Mouse (Mus musculus) bone marrow, adult 2 months (tissue): ENCODE measurements around the gene Slc35a5. TPM values are rescaled to one million over a fixed set of nuclear protein-coding genes. Genes with fewer than 3 reads are reported as not detected.

Experiments
- H3K27ac ChIP-seq: fragments of 200-500 bp; 2 replicates; pipeline ENCODE4 v1.5.1; 2012; ENCODE audit warnings: low read depth, mild to moderate bottlenecking, control low read depth, inconsistent platforms, low read length; ENCODE audit not compliant: control insufficient read depth, poor library complexity, insufficient read depth
- H3K4me1 ChIP-seq: fragments of 200-500 bp; 2 replicates; pipeline ENCODE4 v1.6.1; 2011; ENCODE audit warnings: low read length; ENCODE audit not compliant: control insufficient read depth, insufficient read depth
- H3K4me3 ChIP-seq: fragments of 200-500 bp; replicated peaks from 2 replicates; pipeline ENCODE3; 2011; ENCODE audit warnings: mild to moderate bottlenecking, low read depth, low read length, control low read depth; ENCODE audit not compliant: control insufficient read depth
- CTCF ChIP-seq: fragments of 200-500 bp; IDR thresholded peaks from 2 replicates; pipeline ENCODE4 v1.5.1; 2011; ENCODE audit warnings: low read length, control low read depth; ENCODE audit not compliant: control insufficient read depth, insufficient read depth
- POLR2A ChIP-seq: fragments of 200-500 bp; IDR thresholded peaks from 2 replicates; pipeline ENCODE4 v1.6.1; 2011; ENCODE audit warnings: low read depth, mild to moderate bottlenecking, control low read depth, low read length, borderline replicate concordance; ENCODE audit not compliant: control insufficient read depth
- WGBS: fragments of 180-500 bp; shearing (Covaris S2); methylation state at CpG from one replicate; pipeline ENCODE4 v1.1.7; 2018; 5-methylcytosine and 5-hydroxymethylcytosine counted together
- polyA plus RNA-seq: library from polyadenylated mRNA; stranded (reverse); fragments of >200 nt; gene quantifications from 2 replicates; pipeline ENCODE4 v1.2.4, GENCODE M21; 2011; ENCODE audit warnings: low replicate concordance; ENCODE audit not compliant: missing spikeins, insufficient read depth, insufficient read length

Slc35a5 gene
- 4.4 and 5.4 TPM in 2 replicates for polyA plus RNA-seq

GRCm38 (mm10) chr16:45158522-45159388 is at the start of gene Slc35a5, which contains the start of gene Atg3:
Gene Slc35a5, minus strand, starts transcription at chr16:45158706.
Gene Atg3, plus strand, starts transcription at chr16:45158785.
- Histone ChIP-seq H3K4me1 (no peaks in the 10 kb centered on the region; the same call in 1 of the 2 replicates), H3K4me3 (peak within 1 kb of the TSS; percentile 98), H3K27ac (peak within 1 kb of the TSS; percentile 96)
- TF ChIP-seq CTCF (no peak), POLR2A (peak; percentile 35; the same call in 1 of the 2 replicates)
- WGBS = under 1% methylated on average over 64 of the region's 64 CpGs

DNA sequence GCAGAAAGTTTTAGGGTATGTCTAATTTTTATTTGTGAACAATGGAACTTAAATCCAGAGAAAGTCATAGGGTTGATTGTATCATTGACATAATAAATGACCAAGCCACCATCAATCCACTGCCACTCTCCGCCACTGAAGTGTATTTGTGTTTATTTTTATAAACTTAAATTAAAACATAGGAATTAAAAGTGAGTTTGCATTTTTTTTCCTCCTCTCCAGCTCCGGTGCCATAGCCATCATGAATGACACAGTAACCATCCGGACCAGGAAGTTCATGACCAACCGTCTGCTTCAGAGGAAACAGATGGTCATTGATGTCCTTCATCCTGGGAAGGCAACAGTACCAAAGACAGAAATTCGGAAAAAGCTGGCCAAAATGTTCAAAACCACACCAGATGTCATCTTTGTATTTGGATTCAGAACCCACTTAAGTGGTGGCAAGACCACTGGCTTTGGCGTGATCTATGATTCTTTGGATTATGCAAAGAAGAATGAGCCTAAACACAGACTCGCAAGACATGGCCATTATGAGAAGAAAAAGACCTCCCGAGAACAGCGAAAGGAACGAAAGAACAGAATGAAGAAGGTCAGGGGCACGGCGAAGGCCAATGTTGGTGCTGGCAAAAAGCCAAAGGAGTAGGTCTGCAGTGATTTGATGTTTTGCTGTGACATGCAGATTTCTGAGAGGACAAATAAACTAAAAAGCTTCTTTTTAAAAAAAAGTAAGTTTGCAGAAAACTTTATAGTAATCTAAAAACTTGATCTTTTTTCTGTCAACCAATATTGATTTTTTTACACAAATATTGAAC is 46.6 kb upstream of the Slc35a5 start:
- WGBS = 23% methylated on average over 12 of the region's 12 CpGs
- Histone ChIP-seq H3K4me3 (no peak overlapping the region), H3K27ac (no peak overlapping the region), H3K4me1 (no peaks in the 10 kb centered on the region; the same call in 1 of the 2 replicates)
- no peak for TF ChIP-seq POLR2A
- TF ChIP-seq CTCF = no peak

- TF ChIP-seq CTCF = no peak
- TF ChIP-seq POLR2A = no peak
- Histone ChIP-seq H3K4me1 (no peaks in the 10 kb centered on the region; the same call in 1 of the 2 replicates), H3K27ac (no peak overlapping the region), H3K4me3 (no peak overlapping the region)
- 28% methylated on average over 4 of the region's 4 CpGs for WGBS
Observed at GRCm38 (mm10) chr16:45204438-45204837, 45.9 kb upstream of the Slc35a5 start.

- no peak overlapping the region for H3K4me3 ChIP-seq
- TF ChIP-seq POLR2A (no peak), CTCF (no peak)
- H3K4me1 ChIP-seq = no peaks in the 10 kb centered on the region; the same call in 1 of the 2 replicates
- H3K27ac ChIP-seq = no peak overlapping the region
- 51% methylated on average over 2 of the region's 2 CpGs for whole genome bisulfite sequencing
Observed at GRCm38 (mm10) chr16:45201395-45201794, 42.9 kb upstream of the Slc35a5 start.

DNA sequence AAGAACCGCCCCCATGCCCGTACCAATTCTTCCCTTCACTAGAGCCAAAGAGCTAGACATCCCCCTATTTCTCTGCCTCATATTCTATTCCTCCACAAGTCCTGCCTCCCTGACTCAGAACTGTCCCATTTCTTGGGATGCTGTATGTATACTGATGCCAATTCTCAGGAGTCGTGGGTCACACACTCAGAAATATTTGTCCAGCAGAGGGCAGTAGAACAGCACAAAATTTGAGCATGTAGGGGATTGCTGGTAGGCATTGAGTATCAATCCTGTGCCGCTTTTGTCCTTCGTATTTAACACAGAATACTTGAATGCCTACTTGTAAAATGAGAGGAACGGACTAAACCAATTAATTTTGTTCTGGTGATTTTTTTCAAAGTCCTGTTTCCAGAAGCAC is 38.3 kb upstream of the Slc35a5 start:
- Histone ChIP-seq H3K4me1 (no peaks in the 10 kb centered on the region; the same call in 1 of the 2 replicates), H3K4me3 (no peak overlapping the region), H3K27ac (no peak overlapping the region)
- TF ChIP-seq POLR2A = no peak
- 0 out of 2 replicates have a peak, but pooled peaks have one; percentile 33 for TF ChIP-seq CTCF
- WGBS = 36% methylated on average over 6 of the region's 6 CpGs

DNA sequence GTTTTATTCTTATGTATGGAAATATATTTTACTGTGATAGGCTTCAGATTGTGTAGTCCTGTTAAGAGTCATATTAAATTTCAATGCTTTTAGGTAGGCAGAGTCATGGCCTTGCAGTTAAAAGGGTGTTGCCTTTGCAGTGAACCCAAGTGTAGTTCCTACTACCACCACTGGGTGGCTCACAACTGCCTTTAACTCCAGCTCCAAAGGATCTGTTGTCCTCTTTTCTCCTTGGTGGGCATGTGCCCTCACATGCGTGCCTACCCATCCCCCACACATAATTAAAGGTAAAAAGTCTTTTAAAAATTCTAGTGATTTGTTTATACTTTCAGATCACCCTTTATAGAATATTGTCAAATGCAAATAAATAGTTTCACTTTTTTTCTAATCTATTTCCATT is 34.1 kb upstream of the Slc35a5 start:
- 7% methylated on average over 1 of the region's 1 CpGs for WGBS

DNA sequence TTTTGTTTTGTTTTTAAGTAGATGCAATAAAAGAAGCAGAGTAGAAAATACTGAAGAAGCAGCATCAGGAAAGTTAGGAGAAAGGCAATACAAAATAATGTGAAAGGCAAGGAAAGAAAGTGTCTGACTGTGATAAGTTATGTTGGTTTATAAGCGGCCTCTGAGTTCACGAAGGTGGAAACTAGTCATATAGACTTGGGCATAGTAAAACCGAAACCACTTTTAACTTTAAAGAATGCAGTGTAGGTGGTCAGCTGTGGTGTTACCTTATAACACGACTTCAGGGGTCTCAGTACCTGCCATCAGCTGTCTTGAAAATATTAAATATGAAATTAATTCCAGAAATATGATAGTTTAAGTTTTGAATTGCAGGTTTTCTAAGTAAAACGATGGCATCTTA is 23.3 kb upstream of the Slc35a5 start:
- TF ChIP-seq POLR2A (no peak), CTCF (no peak)
- Histone ChIP-seq H3K27ac (no peak overlapping the region), H3K4me3 (no peak overlapping the region), H3K4me1 (no peaks in the 10 kb centered on the region)
- 86% methylated on average over 5 of the region's 5 CpGs for WGBS

More for the DNA sequence above, 34.1 kb upstream of the Slc35a5 start:
- H3K27ac ChIP-seq = no peak overlapping the region
- TF ChIP-seq CTCF (peak; percentile 59), POLR2A (no peak)
- no peaks in the 10 kb centered on the region for H3K4me1 ChIP-seq
- no peak overlapping the region for H3K4me3 ChIP-seq

DNA sequence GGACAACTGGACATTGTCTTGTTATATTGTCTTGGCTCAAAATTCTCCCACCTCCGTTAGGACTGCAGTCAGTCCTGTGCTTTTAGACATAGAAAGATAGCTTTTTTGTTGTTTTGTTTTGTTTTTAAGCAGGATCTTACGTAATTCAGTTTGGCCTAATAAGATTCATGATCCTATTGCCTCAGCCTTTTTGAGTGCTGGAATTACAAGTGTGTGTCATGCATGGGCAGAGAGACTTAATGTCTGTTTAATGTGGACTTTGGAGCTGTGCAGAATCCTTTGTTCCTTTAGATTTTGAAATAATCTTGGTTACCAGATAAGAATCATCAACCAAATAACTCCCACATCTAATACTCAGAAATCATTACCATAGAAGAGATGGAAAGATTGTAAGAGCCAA is 20.0 kb upstream of the Slc35a5 start:
- no peak overlapping the region for H3K4me3 ChIP-seq
- no peak for TF ChIP-seq CTCF
- TF ChIP-seq POLR2A = no peak
- H3K4me1 ChIP-seq = no peaks in the 10 kb centered on the region
- WGBS = 85% methylated on average over 2 of the region's 2 CpGs
- H3K27ac ChIP-seq = no peak overlapping the region
